Mouse (Mus musculus) forebrain, embryonic 16.5 days (tissue): ENCODE measurements around the gene Mxra8. TPM values are rescaled to one million over a fixed set of nuclear protein-coding genes. Genes with fewer than 3 reads are reported as not detected.
A peak's percentile ranks its signal among the peaks of the same experiment; 100 is the strongest.

Experiments used
- ATAC-seq: fragments of 200-750 bp; cut with Nextera tagmentation; 2 replicates; pipeline ENCODE4 v1.8.0; 2017; ENCODE audit warnings: mild to moderate bottlenecking, moderate library complexity
- H3K27ac ChIP-seq: fragments of 300-500 bp; sonication (generic); 2 replicates; pipeline ENCODE4 v1.5.1; 2014; ENCODE audit warnings: low read length, control low read depth
- H3K27me3 ChIP-seq: fragments of 300-500 bp; sonication (generic); replicated peaks from 2 replicates; pipeline ENCODE4 v1.6.1; 2014; ENCODE audit warnings: low read length; ENCODE audit not compliant: control insufficient read depth, insufficient read depth
- H3K36me3 ChIP-seq: fragments of 300-500 bp; sonication (generic); 2 replicates; pipeline ENCODE4 v1.6.1; 2014; ENCODE audit not compliant: control insufficient read depth, insufficient read depth
- H3K4me1 ChIP-seq: fragments of 300-500 bp; sonication (generic); replicated peaks from 2 replicates; pipeline ENCODE4 v1.6.1; 2014; ENCODE audit warnings: low read length; ENCODE audit not compliant: control insufficient read depth, insufficient read depth
- H3K4me2 ChIP-seq: fragments of 300-500 bp; sonication (generic); 2 replicates; pipeline ENCODE4 v1.6.1; 2014; ENCODE audit warnings: mild to moderate bottlenecking, low read length, control low read depth
- H3K4me3 ChIP-seq: fragments of 300-500 bp; sonication (generic); replicated peaks from 2 replicates; pipeline ENCODE4 v1.5.1; 2014; ENCODE audit warnings: mild to moderate bottlenecking, low read length, control low read depth
- H3K9ac ChIP-seq: fragments of 300-500 bp; sonication (generic); replicated peaks from 2 replicates; pipeline ENCODE4 v1.6.1; 2014; ENCODE audit warnings: low read depth, low read length, control low read depth
- H3K9me3 ChIP-seq: fragments of 300-500 bp; sonication (generic); 2 replicates; pipeline ENCODE4 v1.6.1; 2016; ENCODE audit warnings: low read length; ENCODE audit not compliant: control insufficient read depth
- WGBS: fragments of 180-500 bp; shearing (Covaris S2); extraction: QIAGEN DNeasy Blood & Tissue Kit; methylation state at CpG from one replicate; pipeline ENCODE4 v1.1.7; 2014; 5-methylcytosine and 5-hydroxymethylcytosine counted together
- polyA plus RNA-seq: library from polyadenylated mRNA; unstranded; fragments of >200 nt; fragmentation: Nextera tagmentation; extraction: Ambion mirVana; gene quantifications from 2 replicates; pipeline ENCODE4 v1.2.1, GENCODE M21; 2015

Gene Mxra8
- polyA plus RNA-seq, 1 experiment from 2014 or later, result 16.9 TPM

GRCm38 (mm10) chr4:155851951-155852411 is 12.5 kb downstream of the Mxra8 start:
- H3K27ac ChIP-seq, result no peak overlapping the region
- H3K36me3 ChIP-seq, result peaks cover 8% of the 10 kb centered on the region
- ATAC-seq, result no peak

GRCm38 (mm10) chr4:155853421-155853820 is 13.9 kb downstream of the Mxra8 start:
- Histone ChIP-seq H3K9ac (no peak overlapping the region), H3K4me2 (no peak overlapping the region), H3K27me3 (no peaks in the 10 kb centered on the region), H3K27ac (no peak overlapping the region), H3K4me1 (peaks cover 28% of the 10 kb centered on the region), H3K4me3 (no peak overlapping the region), H3K36me3 (peaks cover 11% of the 10 kb centered on the region), H3K9me3 (no peaks in the 10 kb centered on the region)
- no peak for ATAC-seq
- WGBS, result 93% methylated on average over 9 of the region's 9 CpGs

More at GRCm38 (mm10) chr4:155851951-155852411, 12.5 kb downstream of the Mxra8 start:
- Histone ChIP-seq H3K9me3 (no peaks in the 10 kb centered on the region), H3K4me2 (no peak overlapping the region), H3K4me1 (peaks cover 34% of the 10 kb centered on the region), H3K27me3 (no peaks in the 10 kb centered on the region), H3K4me3 (no peak overlapping the region), H3K9ac (no peak overlapping the region)
- WGBS, result 64% methylated on average over 2 of the region's 2 CpGs

GRCm38 (mm10) chr4:155854991-155855390 is 15.5 kb downstream of the Mxra8 start:
- Histone ChIP-seq H3K9ac (no peak overlapping the region), H3K4me3 (no peak overlapping the region), H3K27me3 (no peaks in the 10 kb centered on the region), H3K9me3 (no peaks in the 10 kb centered on the region), H3K4me1 (peaks cover 13% of the 10 kb centered on the region), H3K4me2 (no peak overlapping the region), H3K36me3 (peaks cover 18% of the 10 kb centered on the region), H3K27ac (no peak overlapping the region)
- WGBS, result 95% methylated on average over 12 of the region's 12 CpGs
- no peak for ATAC-seq

GRCm38 (mm10) chr4:155856071-155856470 is 16.6 kb downstream of the Mxra8 start:
- Histone ChIP-seq H3K4me1 (peaks cover 9% of the 10 kb centered on the region; the same call in 1 of the 2 replicates), H3K4me3 (no peak overlapping the region), H3K9ac (no peak overlapping the region), H3K27me3 (no peaks in the 10 kb centered on the region), H3K36me3 (peaks cover 21% of the 10 kb centered on the region), H3K27ac (no peak overlapping the region), H3K4me2 (no peak overlapping the region), H3K9me3 (no peaks in the 10 kb centered on the region)
- ATAC-seq, result no peak
- WGBS, result 93% methylated on average over 12 of the region's 12 CpGs

- Histone ChIP-seq H3K4me1 (0 out of 2 replicates have a peak, but pooled peaks cover 4% of the 10 kb centered on the region), H3K4me3 (no peak overlapping the region), H3K9ac (no peak overlapping the region), H3K27me3 (no peaks in the 10 kb centered on the region), H3K4me2 (no peak overlapping the region), H3K36me3 (peaks cover 21% of the 10 kb centered on the region), H3K9me3 (no peaks in the 10 kb centered on the region), H3K27ac (no peak overlapping the region)
- ATAC-seq, result no peak
- 83% methylated on average over 3 of the region's 3 CpGs for WGBS
These were observed 17.4 kb downstream of the Mxra8 start for GRCm38 (mm10) chr4:155856881-155857280.

GRCm38 (mm10) chr4:155859318-155859717 is 19.8 kb downstream of the Mxra8 start:
- Histone ChIP-seq H3K36me3 (peaks cover 21% of the 10 kb centered on the region), H3K4me2 (no peak overlapping the region), H3K27me3 (no peaks in the 10 kb centered on the region), H3K9me3 (no peaks in the 10 kb centered on the region), H3K4me3 (no peak overlapping the region), H3K27ac (no peak overlapping the region), H3K4me1 (no peaks in the 10 kb centered on the region), H3K9ac (no peak overlapping the region)
- WGBS, result 34% methylated on average over 13 of the region's 13 CpGs
- no peak for ATAC-seq

- H3K27me3 ChIP-seq, result no peaks in the 10 kb centered on the region
- H3K9me3 ChIP-seq, result no peaks in the 10 kb centered on the region
- peaks cover 20% of the 10 kb centered on the region for H3K36me3 ChIP-seq
- H3K4me2 ChIP-seq, result no peak overlapping the region
- H3K4me3 ChIP-seq, result no peak overlapping the region
- H3K4me1 ChIP-seq, result no peaks in the 10 kb centered on the region
- no peak for ATAC-seq
- WGBS, result 89% methylated on average over 7 of the region's 7 CpGs
- H3K9ac ChIP-seq, result no peak overlapping the region
- H3K27ac ChIP-seq, result no peak overlapping the region
These were observed 22.3 kb downstream of the Mxra8 start for GRCm38 (mm10) chr4:155861787-155862186.

GRCm38 (mm10) chr4:155863001-155863400 is 23.5 kb downstream of the Mxra8 start, which contains the start of gene Tas1r3:
Gene Tas1r3, minus strand, starts transcription at chr4:155863362.
- peaks cover 19% of the 10 kb centered on the region for H3K36me3 ChIP-seq
- 78% methylated on average over 5 of the region's 5 CpGs for WGBS
- ATAC-seq, result no peak

GRCm38 (mm10) chr4:155868614-155869298 is 29.3 kb downstream of the Mxra8 start:
- Histone ChIP-seq H3K27me3 (no peaks in the 10 kb centered on the region), H3K4me1 (peaks cover 16% of the 10 kb centered on the region), H3K9me3 (no peaks in the 10 kb centered on the region), H3K4me2 (peak overlapping the region; percentile 98), H3K9ac (peak overlapping the region; percentile 63), H3K27ac (no peak overlapping the region), H3K4me3 (peak overlapping the region; percentile 73), H3K36me3 (peaks cover 15% of the 10 kb centered on the region)
- 12% methylated on average over 22 of the region's 22 CpGs for WGBS
- ATAC-seq, result peak; percentile 53

More at GRCm38 (mm10) chr4:155863001-155863400, 23.5 kb downstream of the Mxra8 start, which contains the start of gene Tas1r3:
- Histone ChIP-seq H3K27ac (no peak within 1 kb of the TSS), H3K4me3 (no peak within 1 kb of the TSS), H3K27me3 (no peaks in the 10 kb centered on the region), H3K9ac (no peak within 1 kb of the TSS), H3K4me2 (no peak within 1 kb of the TSS), H3K9me3 (no peaks in the 10 kb centered on the region), H3K4me1 (no peaks in the 10 kb centered on the region; the same call in 1 of the 2 replicates)
